Mouse (Mus musculus): ENCODE measurements around the gene Mrps2. TPM values are rescaled to one million over a fixed set of nuclear protein-coding genes. Genes with fewer than 3 reads are reported as not detected.

The Mrps2 gene
- polyA plus RNA-seq (2017; shearing (Covaris generic)) = 39.9 TPM

GRCm38 (mm10) chr2:28467860-28468485 is at the start of gene Mrps2:
Mrps2 (plus strand) TSS chr2:28468066.

DNA sequence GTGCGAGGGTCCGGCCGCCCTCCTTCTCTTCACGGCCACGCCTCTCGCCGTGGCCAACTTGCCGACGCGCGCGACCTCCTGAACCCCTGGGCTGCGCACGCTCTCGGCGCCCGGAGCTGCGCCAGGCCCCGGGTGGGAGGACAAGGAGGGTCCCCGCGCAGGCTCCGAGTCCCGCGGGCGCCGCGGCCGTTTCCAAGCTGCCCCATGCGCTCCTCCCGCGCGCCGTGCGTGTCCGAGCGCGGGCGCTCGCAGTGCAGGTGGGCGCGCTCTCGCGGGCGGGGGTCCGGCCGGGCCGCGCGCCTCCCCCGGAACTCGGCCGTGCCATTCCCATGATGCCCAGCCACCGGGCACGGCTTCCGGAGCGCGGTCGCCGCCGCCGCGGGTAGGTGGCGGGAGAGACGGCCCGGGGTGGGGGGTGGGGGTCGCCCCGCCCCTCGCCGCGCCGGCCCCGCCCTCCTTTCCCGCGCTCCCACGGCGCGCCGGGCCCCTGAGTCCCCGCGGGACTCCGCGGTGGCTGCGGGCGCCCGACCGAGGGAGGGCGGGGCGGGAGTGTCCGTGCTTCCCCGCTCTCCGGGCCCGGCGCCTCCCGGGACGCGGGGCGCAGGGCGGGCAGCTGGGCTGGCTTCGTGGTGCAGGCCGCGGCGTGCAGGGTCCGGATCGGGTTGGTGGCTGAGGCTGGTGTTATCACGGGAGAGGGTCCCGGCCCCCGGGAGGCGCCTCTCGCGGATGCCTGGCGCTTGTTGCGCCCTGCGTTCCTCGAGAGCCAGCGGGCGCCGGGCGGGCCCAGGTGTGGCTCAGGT is 21.2 kb upstream of the Mrps2 start, which contains the start of gene Ppp1r26:
Gene Ppp1r26 (plus strand): TSS at position 286 of the 800 bp plus-strand sequence.

GRCm38 (mm10) chr2:28465836-28466518 is 1.9 kb upstream of the Mrps2 start, which contains the start of gene 1700007K13Rik:
1700007K13Rik (minus strand) TSS chr2:28466332.

GRCm38 (mm10) chr2:28496671-28497070 is 28.8 kb downstream of the Mrps2 start, which contains the start of gene Gbgt1:
Gbgt1 (plus strand) TSS chr2:28496891.

GRCm38 (mm10) chr2:28505795-28506194 is 37.9 kb downstream of the Mrps2 start, which contains the start of gene Gm10134:
Gm10134 (plus strand) TSS chr2:28506095.

GRCm38 (mm10) chr2:28512798-28513401 is 45.0 kb downstream of the Mrps2 start, which contains the start of gene Ralgds:
Ralgds (plus strand) TSS chr2:28513125.

Other genes starting within 250 kb of the Mrps2 start
- 0.09 TPM for gene Ppp1r26, start 21.3 kb upstream of the Mrps2 start, polyA plus RNA-seq (2017; shearing (Covaris generic))
- gene 1700007K13Rik, start 1.7 kb upstream of the Mrps2 start, polyA plus RNA-seq (2017; shearing (Covaris generic)) = not detected
- not detected for gene Gbgt1, start 28.8 kb downstream of the Mrps2 start, polyA plus RNA-seq (2017; shearing (Covaris generic))
- gene Gm10134, start 38.0 kb downstream of the Mrps2 start, polyA plus RNA-seq (2017; shearing (Covaris generic)) = not detected
- 7.2 TPM for gene Ralgds, start 45.1 kb downstream of the Mrps2 start, polyA plus RNA-seq (2017; shearing (Covaris generic))
- not detected for gene Cel, start 95.3 kb downstream of the Mrps2 start, polyA plus RNA-seq (2017; shearing (Covaris generic))
- gene Gtf3c5, start 115.7 kb downstream of the Mrps2 start, polyA plus RNA-seq (2017; shearing (Covaris generic)) = 32.6 TPM
- not detected for gene Gfi1b, start 153.9 kb downstream of the Mrps2 start, polyA plus RNA-seq (2017; shearing (Covaris generic))
- 41.6 TPM for gene Tsc1, start 173.2 kb downstream of the Mrps2 start, polyA plus RNA-seq (2017; shearing (Covaris generic))
- not detected for gene Spaca9, start 231.7 kb downstream of the Mrps2 start, polyA plus RNA-seq (2017; shearing (Covaris generic))
- not detected for gene Ak8, start 232.1 kb downstream of the Mrps2 start, polyA plus RNA-seq (2017; shearing (Covaris generic))